Mouse (Mus musculus) embryonic facial prominence, embryonic 10.5 days (tissue): Measurements from ENCODE around the gene Sphk2. TPM values are rescaled to one million over a fixed set of nuclear protein-coding genes. Genes with fewer than 3 reads are reported as not detected.

Experiments
- DNase-seq: peaks from one replicate; pipeline ENCODE4 v3.0.0-alpha.2; 2017; ENCODE audit warnings: low spot score
- H3K27ac ChIP-seq: fragments of 300-500 bp; sonication (generic); replicated peaks from 2 replicates; pipeline ENCODE4 v1.5.1; 2016; ENCODE audit warnings: mild to moderate bottlenecking
- H3K27me3 ChIP-seq: fragments of 300-500 bp; sonication (generic); replicated peaks from 2 replicates; pipeline ENCODE4 v1.6.1; 2016; ENCODE audit warnings: low read depth, mild to moderate bottlenecking; ENCODE audit not compliant: poor library complexity, severe bottlenecking
- H3K36me3 ChIP-seq: fragments of 300-500 bp; sonication (generic); replicated peaks from 2 replicates; pipeline ENCODE4 v1.6.1; 2016; ENCODE audit warnings: mild to moderate bottlenecking, moderate library complexity
- H3K4me1 ChIP-seq: fragments of 300-500 bp; sonication (generic); 2 replicates; pipeline ENCODE4 v1.6.1; 2016
- H3K4me3 ChIP-seq: fragments of 300-500 bp; sonication (generic); 2 replicates; pipeline ENCODE4 v1.5.1; 2016; ENCODE audit warnings: mild to moderate bottlenecking, moderate library complexity
- H3K9me3 ChIP-seq: fragments of 300-500 bp; sonication (generic); 2 replicates; pipeline ENCODE4 v1.6.1; 2016; ENCODE audit warnings: mild to moderate bottlenecking
- WGBS: fragments of 180-500 bp; shearing (Covaris S2); methylation state at CpG from one replicate; pipeline ENCODE4 v1.1.7; 2016; 5-methylcytosine and 5-hydroxymethylcytosine counted together
- polyA plus RNA-seq: library from polyadenylated mRNA; unstranded; fragments of >200 nt; fragmentation: Nextera tagmentation; extraction: Ambion mirVana; gene quantifications from 2 replicates; pipeline ENCODE4 v1.2.1, GENCODE M21; 2016

The Sphk2 gene
- polyA plus RNA-seq, 1 experiment from 2014 or later, result 42.1 TPM

GRCm38 (mm10) chr7:45697894-45698293 lies 19.9 kb downstream of the Sphk2 start:
- Histone ChIP-seq H3K27me3 (peaks cover 46% of the 10 kb centered on the region), H3K4me3 (no peak overlapping the region), H3K27ac (no peak overlapping the region), H3K9me3 (no peaks in the 10 kb centered on the region), H3K36me3 (no peaks in the 10 kb centered on the region), H3K4me1 (peaks cover 52% of the 10 kb centered on the region)
- 80% methylated on average over 7 of the region's 7 CpGs for WGBS
- no peak for DNase-seq

- Histone ChIP-seq H3K27me3 (peaks cover 29% of the 10 kb centered on the region), H3K4me1 (peaks cover 45% of the 10 kb centered on the region), H3K4me3 (no peak overlapping the region), H3K36me3 (no peaks in the 10 kb centered on the region), H3K27ac (peak overlapping the region; percentile 54; the same call in 1 of the 2 replicates), H3K9me3 (no peaks in the 10 kb centered on the region)
- 18% methylated on average over 6 of the region's 6 CpGs for WGBS
- DNase-seq, result peak; percentile 68
Observed at GRCm38 (mm10) chr7:45695098-45695497, 22.7 kb downstream of the Sphk2 start.

- H3K27me3 ChIP-seq, result peaks cover 19% of the 10 kb centered on the region
- H3K4me1 ChIP-seq, result peaks cover 45% of the 10 kb centered on the region
- no peaks in the 10 kb centered on the region for H3K9me3 ChIP-seq
- H3K36me3 ChIP-seq, result no peaks in the 10 kb centered on the region
- no peak within 1 kb of the TSS for H3K4me3 ChIP-seq
- peak within 1 kb of the TSS; percentile 54 for H3K27ac ChIP-seq
- no peak for DNase-seq
- 88% methylated on average over 50 of the region's 50 CpGs for WGBS
Observed at GRCm38 (mm10) chr7:45693921-45694591, 23.7 kb downstream of the Sphk2 start, which contains the start of gene Sec1. TSS of gene Sec1 (minus strand) at chr7:45694402.

- H3K27me3 ChIP-seq, result 0 out of 2 replicates have a peak, but pooled peaks cover 6% of the 10 kb centered on the region
- H3K27ac ChIP-seq, result 0 out of 2 replicates have a peak overlapping the region, but pooled peaks have one; percentile 44
- no peaks in the 10 kb centered on the region for H3K9me3 ChIP-seq
- no peak for DNase-seq
- H3K4me3 ChIP-seq, result no peak overlapping the region
- H3K4me1 ChIP-seq, result peaks cover 49% of the 10 kb centered on the region
- WGBS, result 87% methylated on average over 2 of the region's 2 CpGs
- H3K36me3 ChIP-seq, result no peaks in the 10 kb centered on the region
Observed at GRCm38 (mm10) chr7:45692364-45692763, 25.4 kb downstream of the Sphk2 start.

- no peaks in the 10 kb centered on the region for H3K9me3 ChIP-seq
- peaks cover 64% of the 10 kb centered on the region for H3K4me1 ChIP-seq
- H3K36me3 ChIP-seq, result no peaks in the 10 kb centered on the region
- H3K27ac ChIP-seq, result 0 out of 2 replicates have a peak overlapping the region, but pooled peaks have one; percentile 26
- DNase-seq, result no peak
- H3K27me3 ChIP-seq, result peaks cover 14% of the 10 kb centered on the region; the same call in 1 of the 2 replicates
- whole genome bisulfite sequencing, result 75% methylated on average over 11 of the region's 11 CpGs
- H3K4me3 ChIP-seq, result no peak overlapping the region
Observed at GRCm38 (mm10) chr7:45689800-45690199, 28.0 kb downstream of the Sphk2 start.

GRCm38 (mm10) chr7:45689099-45689498 lies 28.7 kb downstream of the Sphk2 start:
- Histone ChIP-seq H3K9me3 (no peaks in the 10 kb centered on the region), H3K4me3 (no peak overlapping the region), H3K27ac (peak overlapping the region; percentile 27; the same call in 1 of the 2 replicates), H3K4me1 (peaks cover 63% of the 10 kb centered on the region), H3K36me3 (no peaks in the 10 kb centered on the region), H3K27me3 (peaks cover 18% of the 10 kb centered on the region; the same call in 1 of the 2 replicates)
- WGBS, result 64% methylated on average over 6 of the region's 6 CpGs
- DNase-seq, result no peak

GRCm38 (mm10) chr7:45686841-45687240 lies 31.0 kb downstream of the Sphk2 start:
- Histone ChIP-seq H3K4me1 (peaks cover 72% of the 10 kb centered on the region), H3K27ac (peak overlapping the region; percentile 74; the same call in 1 of the 2 replicates)

GRCm38 (mm10) chr7:45685811-45686210 lies 32.0 kb downstream of the Sphk2 start:
- DNase-seq, result no peak
- H3K36me3 ChIP-seq, result no peaks in the 10 kb centered on the region
- H3K4me1 ChIP-seq, result peaks cover 72% of the 10 kb centered on the region
- 43% methylated on average over 10 of the region's 10 CpGs for WGBS
- peak overlapping the region; percentile 76 for H3K27ac ChIP-seq
- H3K4me3 ChIP-seq, result peak overlapping the region; percentile 30; the same call in 1 of the 2 replicates
- H3K9me3 ChIP-seq, result no peaks in the 10 kb centered on the region
- peaks cover 28% of the 10 kb centered on the region; the same call in 1 of the 2 replicates for H3K27me3 ChIP-seq

More at GRCm38 (mm10) chr7:45686841-45687240, 31.0 kb downstream of the Sphk2 start:
- no peaks in the 10 kb centered on the region for H3K9me3 ChIP-seq
- no peaks in the 10 kb centered on the region for H3K36me3 ChIP-seq
- DNase-seq, result no peak
- WGBS, result 74% methylated on average over 3 of the region's 3 CpGs
- peaks cover 28% of the 10 kb centered on the region; the same call in 1 of the 2 replicates for H3K27me3 ChIP-seq
- no peak overlapping the region for H3K4me3 ChIP-seq

- 68% methylated on average over 7 of the region's 7 CpGs for WGBS
- H3K36me3 ChIP-seq, result no peaks in the 10 kb centered on the region
- no peaks in the 10 kb centered on the region for H3K9me3 ChIP-seq
- peaks cover 22% of the 10 kb centered on the region; the same call in 1 of the 2 replicates for H3K27me3 ChIP-seq
- DNase-seq, result no peak
- H3K27ac ChIP-seq, result peak within 1 kb of the TSS; percentile 90
- peaks cover 52% of the 10 kb centered on the region for H3K4me1 ChIP-seq
- H3K4me3 ChIP-seq, result peak within 1 kb of the TSS; percentile 42
Observed at GRCm38 (mm10) chr7:45683396-45684050, 34.3 kb downstream of the Sphk2 start, which contains the start of gene Ntn5. TSS of gene Ntn5 (plus strand) at chr7:45684022.

GRCm38 (mm10) chr7:45682144-45683126 lies 35.4 kb downstream of the Sphk2 start:
- Histone ChIP-seq H3K9me3 (no peaks in the 10 kb centered on the region), H3K27ac (peak overlapping the region; percentile 90), H3K36me3 (no peaks in the 10 kb centered on the region), H3K27me3 (peaks cover 22% of the 10 kb centered on the region; the same call in 1 of the 2 replicates), H3K4me1 (peaks cover 52% of the 10 kb centered on the region), H3K4me3 (peak overlapping the region; percentile 42)
- 29% methylated on average over 14 of the region's 14 CpGs for WGBS
- DNase-seq, result peak; percentile 93

- H3K27me3 ChIP-seq, result peaks cover 18% of the 10 kb centered on the region; the same call in 1 of the 2 replicates
Observed at GRCm38 (mm10) chr7:45681046-45681736, 36.6 kb downstream of the Sphk2 start.

More at GRCm38 (mm10) chr7:45681046-45681736, 36.6 kb downstream of the Sphk2 start:
- peaks cover 40% of the 10 kb centered on the region for H3K4me1 ChIP-seq
- WGBS, result 86% methylated on average over 8 of the region's 8 CpGs
- H3K27ac ChIP-seq, result no peak overlapping the region
- no peaks in the 10 kb centered on the region for H3K9me3 ChIP-seq
- H3K4me3 ChIP-seq, result no peak overlapping the region
- DNase-seq, result no peak
- H3K36me3 ChIP-seq, result no peaks in the 10 kb centered on the region
